Mouse (Mus musculus) thymus, adult 2 months (tissue): Measurements from ENCODE around the gene Mex3b. TPM values are rescaled to one million over a fixed set of nuclear protein-coding genes. Genes with fewer than 3 reads are reported as not detected.

ENCODE experiments used
- DNase-seq: peaks from one replicate; pipeline ENCODE4 v3.0.0; 2021
- H3K27ac ChIP-seq: fragments of 200-500 bp; 2 replicates; pipeline ENCODE4 v1.5.1; 2012; ENCODE audit warnings: low read length, control low read depth; ENCODE audit not compliant: control insufficient read depth, insufficient read depth
- H3K27me3 ChIP-seq: fragments of 200-500 bp; 2 replicates; pipeline ENCODE4 v1.6.1; 2012; ENCODE audit warnings: mild to moderate bottlenecking, low read length, moderate library complexity, mixed read lengths; ENCODE audit not compliant: control insufficient read depth, insufficient read depth
- H3K36me3 ChIP-seq: fragments of 200-500 bp; 2 replicates; pipeline ENCODE4 v1.6.1; 2012; ENCODE audit warnings: mild to moderate bottlenecking, low read length, moderate library complexity; ENCODE audit not compliant: control insufficient read depth, insufficient read depth
- H3K4me1 ChIP-seq: fragments of 200-500 bp; replicated peaks from 2 replicates; pipeline ENCODE4 v1.6.1; 2012; ENCODE audit warnings: low read length; ENCODE audit not compliant: control insufficient read depth, insufficient read depth
- H3K4me3 ChIP-seq: fragments of 200-500 bp; 2 replicates; pipeline ENCODE4 v1.5.1; 2012; ENCODE audit warnings: mild to moderate bottlenecking, low read length, control low read depth, moderate library complexity; ENCODE audit not compliant: control insufficient read depth, insufficient read depth
- CTCF ChIP-seq: fragments of 200-500 bp; IDR thresholded peaks from 2 replicates; pipeline ENCODE4 v1.5.1; 2012; ENCODE audit warnings: mild to moderate bottlenecking, control low read depth, low read length, moderate library complexity, borderline replicate concordance; ENCODE audit not compliant: control insufficient read depth, poor library complexity, insufficient read depth; ENCODE audit errors: extremely low read depth
- POLR2A ChIP-seq: fragments of 200-500 bp; IDR thresholded peaks from 2 replicates; pipeline ENCODE4 v1.6.1; 2012; ENCODE audit warnings: mild to moderate bottlenecking, low read length, control low read depth, moderate library complexity; ENCODE audit not compliant: control insufficient read depth, poor library complexity, insufficient read depth; ENCODE audit errors: extremely low read depth
- WGBS: fragments of 180-500 bp; shearing (Covaris S2); methylation state at CpG from one replicate; pipeline ENCODE4 v1.1.7; 2018; 5-methylcytosine and 5-hydroxymethylcytosine counted together
- polyA plus RNA-seq: library from polyadenylated mRNA; depleted of rRNA; stranded (reverse); fragments of >200 nt; gene quantifications from 2 replicates; pipeline ENCODE4 v1.2.3, GENCODE M21; 2012

The Mex3b gene
- polyA plus RNA-seq, 1 experiment = 77.1 TPM

DNA sequence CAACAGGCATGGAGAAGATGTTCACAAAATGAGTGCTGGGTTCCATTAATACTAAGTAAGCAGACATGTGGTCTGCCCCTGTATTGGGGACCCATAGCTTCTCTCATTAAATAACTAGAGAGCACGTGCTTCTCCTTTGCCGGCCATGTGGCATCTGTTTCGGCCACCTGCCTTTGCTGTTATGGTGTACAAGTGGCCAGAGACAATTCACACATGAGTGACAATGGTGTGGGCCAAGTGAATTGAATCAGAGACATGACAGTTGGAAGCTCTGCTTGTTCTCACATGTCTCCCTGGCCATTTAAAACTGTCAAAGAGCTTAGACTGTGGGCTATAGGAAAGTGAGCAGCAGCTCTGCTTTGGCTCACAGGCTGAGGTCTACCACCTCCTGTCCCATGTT, 37.6 kb upstream of the Mex3b start:
- Histone ChIP-seq H3K27me3 (no peaks in the 10 kb centered on the region), H3K4me1 (no peaks in the 10 kb centered on the region), H3K27ac (no peak overlapping the region), H3K4me3 (no peak overlapping the region), H3K36me3 (no peaks in the 10 kb centered on the region)
- no peak for DNase-seq
- TF ChIP-seq CTCF (no peak), POLR2A (no peak)
- WGBS = 93% methylated on average over 3 of the region's 3 CpGs

DNA sequence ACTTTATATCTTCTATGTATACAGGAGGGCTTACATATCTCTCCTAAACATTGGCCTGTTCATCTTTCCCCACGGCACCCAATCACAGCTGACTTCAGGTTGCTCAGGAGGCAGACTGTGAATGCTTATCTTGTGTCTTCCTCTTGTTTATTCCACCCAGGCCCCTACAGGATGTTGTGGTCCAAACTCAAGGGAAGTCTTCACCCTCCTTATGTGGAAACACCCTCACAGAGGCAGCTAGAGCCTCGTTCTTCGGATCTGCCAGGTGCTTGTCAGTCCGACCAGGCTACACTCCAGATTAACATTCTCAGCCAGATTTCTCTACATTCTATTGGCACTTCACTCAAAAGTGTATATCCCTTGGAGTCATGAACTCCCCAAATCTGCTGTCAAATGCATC, 32.7 kb upstream of the Mex3b start:
- no peaks in the 10 kb centered on the region for H3K27me3 ChIP-seq
- no peak overlapping the region for H3K4me3 ChIP-seq
- peak; percentile 44 for DNase-seq
- 28% methylated on average over 4 of the region's 4 CpGs for WGBS
- no peak for TF ChIP-seq POLR2A
- TF ChIP-seq CTCF = no peak
- no peak overlapping the region for H3K27ac ChIP-seq
- H3K4me1 ChIP-seq = no peaks in the 10 kb centered on the region
- no peaks in the 10 kb centered on the region for H3K36me3 ChIP-seq

DNA sequence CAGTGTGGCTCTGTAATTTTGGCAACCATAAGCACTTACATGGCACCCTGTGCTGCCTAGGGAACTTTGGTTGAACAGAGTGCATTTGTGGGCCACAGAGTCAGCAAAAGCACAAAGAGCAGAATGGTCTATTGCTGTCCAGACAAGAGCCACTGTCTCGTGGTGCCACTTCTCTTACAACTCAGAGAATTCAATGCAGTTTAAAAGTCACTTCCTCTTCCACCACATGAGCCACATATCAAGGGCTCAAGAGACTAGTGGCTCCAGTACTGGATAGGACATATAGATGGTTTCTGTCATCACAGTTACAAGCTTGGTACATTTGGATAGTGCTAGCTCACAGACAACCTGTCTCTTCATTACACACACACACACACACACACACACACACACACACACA, 28.7 kb upstream of the Mex3b start:
- WGBS = 29% methylated on average over 1 of the region's 1 CpGs
- TF ChIP-seq POLR2A (no peak), CTCF (no peak)
- DNase-seq = no peak
- H3K27me3 ChIP-seq = no peaks in the 10 kb centered on the region
- no peaks in the 10 kb centered on the region for H3K4me1 ChIP-seq
- H3K4me3 ChIP-seq = no peak overlapping the region
- H3K36me3 ChIP-seq = no peaks in the 10 kb centered on the region
- H3K27ac ChIP-seq = no peak overlapping the region

- H3K4me1 ChIP-seq = no peaks in the 10 kb centered on the region
- H3K27me3 ChIP-seq = no peaks in the 10 kb centered on the region
- no peak for TF ChIP-seq CTCF
- TF ChIP-seq POLR2A = no peak
- 91% methylated on average over 11 of the region's 11 CpGs for WGBS
- DNase-seq = no peak
- no peaks in the 10 kb centered on the region for H3K36me3 ChIP-seq
- no peak overlapping the region for H3K27ac ChIP-seq
- no peak overlapping the region for H3K4me3 ChIP-seq
Measured at GRCm38 (mm10) chr7:82838965-82839675, 28.0 kb upstream of the Mex3b start.

DNA sequence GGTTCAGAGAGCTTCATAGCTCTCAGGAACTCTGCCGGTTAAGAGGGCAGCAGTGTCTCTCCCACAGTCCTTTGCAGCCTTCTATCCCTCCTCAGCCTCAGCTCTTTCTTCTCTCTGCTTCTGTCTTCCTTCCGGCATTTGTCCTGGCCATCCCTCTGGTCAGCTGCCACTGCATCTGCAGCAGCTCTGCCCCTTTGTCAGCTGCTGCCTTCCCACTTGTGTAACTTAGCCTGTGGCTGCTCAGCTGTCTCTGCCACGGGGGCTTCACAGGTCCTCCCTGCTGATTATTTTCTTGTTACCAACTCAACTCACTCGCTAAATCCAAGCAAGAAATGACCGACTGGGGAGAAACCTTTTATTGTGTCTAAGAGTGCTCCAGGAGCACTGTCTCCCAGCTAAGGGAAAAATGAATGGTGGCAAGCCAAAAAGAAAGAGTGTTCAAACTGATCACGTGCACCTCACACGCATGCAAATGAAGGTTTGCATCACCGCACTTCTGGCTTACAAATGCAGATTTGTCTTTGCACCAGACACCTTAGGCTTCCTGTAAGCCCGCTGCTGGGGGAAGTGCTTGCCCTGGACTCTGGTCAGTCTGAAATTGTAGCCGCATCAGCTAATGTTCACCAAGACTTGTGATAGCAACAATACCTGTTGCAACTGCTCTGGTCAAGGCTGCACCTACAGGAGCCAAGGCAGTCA, 24.8 kb upstream of the Mex3b start:
- 80% methylated on average over 10 of the region's 10 CpGs for WGBS
- DNase-seq = no peak
- no peak overlapping the region for H3K27ac ChIP-seq
- H3K4me3 ChIP-seq = no peak overlapping the region
- no peaks in the 10 kb centered on the region for H3K36me3 ChIP-seq
- no peak for TF ChIP-seq POLR2A
- no peak for TF ChIP-seq CTCF
- H3K4me1 ChIP-seq = no peaks in the 10 kb centered on the region
- no peaks in the 10 kb centered on the region for H3K27me3 ChIP-seq

DNA sequence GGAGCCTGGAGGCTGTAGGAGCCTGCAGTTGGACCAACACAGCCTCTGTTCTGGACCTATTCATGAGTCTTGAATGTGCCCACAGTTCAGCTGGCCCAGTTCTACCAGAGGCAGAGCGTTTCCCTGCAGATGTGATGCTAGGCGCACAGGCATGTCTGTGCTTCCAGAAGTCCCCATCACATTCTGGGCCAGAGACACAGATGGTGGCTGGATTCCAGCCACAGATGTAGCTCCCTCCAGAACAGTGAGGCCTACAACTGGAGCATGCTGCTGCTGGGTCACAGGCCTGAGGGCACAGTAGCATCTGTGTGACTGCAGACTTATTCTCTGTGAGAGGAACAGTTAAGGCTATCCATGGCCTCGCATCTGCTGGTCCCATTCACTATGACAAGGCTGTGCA, 16.4 kb upstream of the Mex3b start:
- no peaks in the 10 kb centered on the region for H3K27me3 ChIP-seq
- H3K36me3 ChIP-seq = no peaks in the 10 kb centered on the region
- H3K4me3 ChIP-seq = no peak overlapping the region
- H3K4me1 ChIP-seq = no peaks in the 10 kb centered on the region
- H3K27ac ChIP-seq = no peak overlapping the region
- WGBS = 93% methylated on average over 3 of the region's 3 CpGs
- TF ChIP-seq CTCF = no peak
- no peak for TF ChIP-seq POLR2A
- no peak for DNase-seq
